8 mouse cellular contexts compared by ENCODE assay signal in the genomic region with DNA sequence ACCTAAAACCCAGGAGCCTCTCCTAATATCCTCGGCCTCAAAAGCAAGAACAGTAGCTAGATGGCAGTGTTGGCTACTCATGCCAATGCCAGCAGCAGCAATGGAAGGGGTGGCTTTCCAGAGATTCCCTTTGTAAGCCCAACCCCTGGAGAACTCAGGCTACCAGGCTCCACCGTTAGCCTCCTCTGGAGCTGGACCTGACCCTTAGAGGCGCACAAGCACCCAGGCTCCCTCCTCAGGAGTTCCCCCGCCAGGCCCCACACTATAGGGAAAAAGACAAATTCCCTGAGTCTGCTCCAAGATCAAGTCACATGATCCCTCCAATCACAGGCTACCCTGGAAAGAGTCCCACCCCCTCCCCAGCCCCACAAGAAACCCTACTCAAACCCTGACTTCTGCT. TPM values are rescaled to one million over a fixed set of nuclear protein-coding genes. Genes with fewer than 3 reads are reported as not detected.
A peak's percentile ranks its signal among the peaks of the same experiment; 100 is the strongest.
DNase-seq lines count a peak whose midpoint lies in the region; ATAC-seq and TF ChIP-seq lines count a peak whose summit lies in the region.

No protein-coding gene starts in this region.

- H3K4me3 ChIP-seq in liver, embryonic 14.5 days (ENCODE audit: insufficient read depth in 1 of 2, low read depth in 2 of 2, low read length in 2 of 2) = no peak overlapping the region
- H3K4me3 ChIP-seq in liver, embryonic 11.5 days (ENCODE audit: low read depth, low read length) = no peak overlapping the region
- H3K4me3 ChIP-seq in hindbrain, embryonic 14.5 days (replicated peaks; ENCODE audit: low read length) = no peak overlapping the region
- 0 out of 2 replicates have a peak overlapping the region, but pooled peaks have one; percentile 14 for H3K4me3 ChIP-seq in olfactory bulb, adult 2 months (ENCODE audit: insufficient read depth, low read depth, low read length)

- TF ChIP-seq POLR2A in olfactory bulb, adult 2 months (IDR thresholded peaks at IDR 0.05; ENCODE audit: insufficient read depth, low read depth, low read length) = no peak

- DNase-seq in liver, embryonic 14.5 days (ENCODE audit: low read depth in 3 of 3, low spot score in 3 of 3) = no peak
- no peak for DNase-seq in liver, embryonic 11.5 days (ENCODE audit: low spot score)
- peak; percentile 60 for DNase-seq in embryo, embryonic 11 days
- peak; percentile 70 for DNase-seq in hindbrain, embryonic 14.5 days (ENCODE audit: low spot score)
- peak; percentile 26 to 42 for DNase-seq in left cerebral cortex, postnatal 36 days (ENCODE audit: low spot score in 2 of 2)
- no peak for DNase-seq in spleen, adult 12 weeks (ENCODE audit: low spot score)

- H3K27ac ChIP-seq in liver, embryonic 14.5 days = no peak overlapping the region
- no peak overlapping the region for H3K27ac ChIP-seq in liver, embryonic 11.5 days (ENCODE audit: low read depth, low read length)
- H3K27ac ChIP-seq in hindbrain, embryonic 14.5 days = no peak overlapping the region
- no peak overlapping the region for H3K27ac ChIP-seq in olfactory bulb, adult 2 months (ENCODE audit: insufficient read depth, low read depth, low read length)

- H3K4me1 ChIP-seq in liver, embryonic 14.5 days (replicated peaks; ENCODE audit: control insufficient read depth in 2 of 2, insufficient read depth in 2 of 2, low read length in 1 of 2) = peaks cover 0 to 7% of the 10 kb centered on the region in 2 experiments; a peak in 2 of 4 replicates
- H3K4me1 ChIP-seq in liver, embryonic 11.5 days (replicated peaks; ENCODE audit: control insufficient read depth, insufficient read depth, low read length) = peaks cover 3% of the 10 kb centered on the region; the same call in 1 of the 2 replicates
- no peaks in the 10 kb centered on the region for H3K4me1 ChIP-seq in hindbrain, embryonic 14.5 days (replicated peaks; ENCODE audit: control insufficient read depth, insufficient read depth, low read length)
- H3K4me1 ChIP-seq in olfactory bulb, adult 2 months (ENCODE audit: control insufficient read depth, insufficient read depth, low read length) = no peaks in the 10 kb centered on the region

- TF ChIP-seq CTCF in liver, embryonic 14.5 days (IDR thresholded peaks at IDR 0.05; ENCODE audit: low read depth) = peak; percentile 21; the same call in 1 of the 2 replicates
- no peak for TF ChIP-seq CTCF in olfactory bulb, adult 2 months (IDR thresholded peaks at IDR 0.05; ENCODE audit: insufficient read depth, low read depth, low read length)

- no peak overlapping the region for H3K9ac ChIP-seq in liver, embryonic 14.5 days (replicated peaks)
- H3K9ac ChIP-seq in liver, embryonic 11.5 days (ENCODE audit: low read depth, low read length) = no peak overlapping the region
- no peak overlapping the region for H3K9ac ChIP-seq in hindbrain, embryonic 14.5 days

- no peaks in the 10 kb centered on the region for H3K27me3 ChIP-seq in liver, embryonic 14.5 days (ENCODE audit: control insufficient read depth, insufficient read depth, low read length)
- H3K27me3 ChIP-seq in liver, embryonic 11.5 days (replicated peaks; ENCODE audit: control insufficient read depth, insufficient read depth, low read length) = no peaks in the 10 kb centered on the region
- no peaks in the 10 kb centered on the region for H3K27me3 ChIP-seq in hindbrain, embryonic 14.5 days (ENCODE audit: control insufficient read depth, insufficient read depth, low read length)

- intact Hi-C loops in left cerebral cortex, postnatal 36 days (cut with DNase I) = loop anchor here (2.0 to 10.0 kb wide), 4 partner anchors 64 to 484 kb away; partner anchors contain the start of genes Cnot4 and Nup205

- H3K36me3 ChIP-seq in liver, embryonic 14.5 days (replicated peaks; ENCODE audit: control insufficient read depth, insufficient read depth, low read depth) = no peaks in the 10 kb centered on the region
- no peaks in the 10 kb centered on the region for H3K36me3 ChIP-seq in liver, embryonic 11.5 days (ENCODE audit: control insufficient read depth, insufficient read depth, low read length)
- H3K36me3 ChIP-seq in hindbrain, embryonic 14.5 days (replicated peaks; ENCODE audit: control insufficient read depth, insufficient read depth) = no peaks in the 10 kb centered on the region

- 31% methylated on average over 4 of the region's 4 CpGs for WGBS in liver, embryonic 14.5 days (ENCODE audit: insufficient replicate concordance)
- 22% methylated on average over 4 of the region's 4 CpGs for WGBS in liver, embryonic 11.5 days
- WGBS in hindbrain, embryonic 14.5 days = 20% methylated on average over 4 of the region's 4 CpGs
- WGBS in olfactory bulb, adult 2 months = 20% methylated on average over 4 of the region's 4 CpGs

- no peak overlapping the region for H3K4me2 ChIP-seq in liver, embryonic 14.5 days (ENCODE audit: low read depth)
- H3K4me2 ChIP-seq in liver, embryonic 11.5 days = no peak overlapping the region
- peak overlapping the region; percentile 25; the same call in 1 of the 2 replicates for H3K4me2 ChIP-seq in hindbrain, embryonic 14.5 days (replicated peaks)

- TF ChIP-seq EP300 in liver, embryonic 14.5 days (IDR thresholded peaks at IDR 0.05; ENCODE audit: low read depth) = no peak

- H3K9me3 ChIP-seq in liver, embryonic 14.5 days (ENCODE audit: control insufficient read depth, low read length) = no peaks in the 10 kb centered on the region
- no peaks in the 10 kb centered on the region for H3K9me3 ChIP-seq in liver, embryonic 11.5 days (ENCODE audit: control insufficient read depth, low read length)
- no peaks in the 10 kb centered on the region for H3K9me3 ChIP-seq in hindbrain, embryonic 14.5 days (ENCODE audit: control insufficient read depth, low read length)

- no peak for ATAC-seq in liver, embryonic 14.5 days (ENCODE audit: insufficient read depth)
- no peak for ATAC-seq in liver, embryonic 11.5 days (replicated peaks; ENCODE audit: low FRiP score)
- ATAC-seq in hindbrain, embryonic 14.5 days (ENCODE audit: low FRiP score) = peak; percentile 49
- no peak for ATAC-seq in granulocyte monocyte progenitor cell, adult 5-6 weeks (replicated peaks; ENCODE audit: poor library complexity, severe bottlenecking)

RNA-seq across cellular contexts. Expression of gene Slc23a4, which starts 10.9 kb away (rescaled TPM):
- polyA plus RNA-seq in liver, embryonic 14.5 days (2012; rRNA removed) = 0.12 and 0.17 TPM in 2 replicates
- 0.06 and 0.16 TPM in 2 replicates for polyA plus RNA-seq in liver, embryonic 14.5 days (2014; fragmentation: Nextera tagmentation; extraction: Ambion mirVana)
- polyA plus RNA-seq in liver, embryonic 11.5 days (2014; fragmentation: Nextera tagmentation; extraction: Ambion mirVana) = 0.71 and 0.86 TPM in 2 replicates
- 0.48 and 0.78 TPM in 2 replicates for polyA plus RNA-seq in hindbrain, embryonic 14.5 days (2014; fragmentation: Nextera tagmentation; extraction: Ambion mirVana)
- 1 to 10 TPM; 1.1 to 1.3 TPM for total RNA-seq in left cerebral cortex, postnatal 36 days (2021)
- not detected in 2 replicates for polyA plus RNA-seq in olfactory bulb, adult 2 months (2012; ENCODE audit: insufficient read depth, insufficient read length, low replicate concordance, missing spikeins)
- total RNA-seq in granulocyte monocyte progenitor cell, adult 5-6 weeks (2014; fragmentation: Nextera tagmentation) = 2.1 TPM in 1 of 2 replicates, not detected in the other
- total RNA-seq in granulocyte monocyte progenitor cell, adult 5-6 weeks (2017) = 0.52 and 0.65 TPM in 2 replicates

Comparison
In these comparisons a context has a peak if more than half of its experiments do, and no peak if none do; other contexts are left out.
1. DNase-seq: peak in embryo, embryonic 11 days (single experiment), hindbrain, embryonic 14.5 days (single experiment) and left cerebral cortex, postnatal 36 days (2 of 2); none in liver, embryonic 14.5 days (0 of 3), liver, embryonic 11.5 days (single experiment) and spleen, adult 12 weeks (single experiment).